Mouse (Mus musculus): ENCODE measurements around the gene Coro2a.

- TF ChIP-seq CTCF (conservative IDR thresholded peaks at IDR 0.05; ENCODE audit: low read length) (peak; percentile 71), POU5F1 (IDR thresholded peaks at IDR 0.05; ENCODE audit: borderline replicate concordance, low read length) (no peak), NANOG (IDR thresholded peaks at IDR 0.05; ENCODE audit: borderline replicate concordance, low read length) (no peak)
These were observed 16.3 kb upstream of the Coro2a start for GRCm38 (mm10) chr4:46618196-46618817.

All from E14TG2a.4 (cell line).